Mouse (Mus musculus) megakaryocyte, embryonic 14.5 days (primary cell): ENCODE results near the gene Krt75.

ENCODE experiments used
- FLI1 ChIP-seq: IDR thresholded peaks from 2 replicates; pipeline ENCODE4 v1.6.1; 2012; ENCODE audit warnings: low read length, inconsistent platforms, mixed read lengths
- GATA1 ChIP-seq: IDR thresholded peaks from 3 replicates; pipeline ENCODE4 v1.6.1; 2012; ENCODE audit warnings: mixed read lengths, low read length, inconsistent platforms, borderline replicate concordance

- TF ChIP-seq GATA1 (no peak), FLI1 (no peak)
These were observed at the start of gene Krt75 for GRCm38 (mm10) chr15:101573796-101574345.
